Mouse (Mus musculus): ENCODE data around the gene Rdh5.

The Rdh5 gene

DNA sequence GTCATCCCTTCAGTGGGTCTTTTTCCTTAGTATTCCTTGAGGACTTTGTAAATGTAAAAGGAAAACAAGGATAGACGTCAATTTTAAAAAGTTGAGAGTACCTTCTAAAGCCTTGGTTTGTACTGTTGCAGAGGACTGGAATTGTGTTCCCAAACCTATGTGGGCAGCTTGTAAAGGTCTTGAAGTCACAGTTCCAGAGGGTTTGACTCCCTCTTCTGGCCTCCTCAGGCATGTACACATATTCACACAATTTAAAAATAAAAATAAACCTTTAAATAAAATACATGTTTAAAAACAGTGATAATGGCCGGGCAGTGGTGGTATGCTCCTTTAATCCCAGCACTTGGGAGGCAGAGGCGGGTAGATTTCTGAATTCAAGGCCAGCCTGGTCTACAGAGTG lies 56.6 kb downstream of the Rdh5 start:
- in situ Hi-C loops (cut with MboI, MseI) = no loop called here
